In genomic region chr2:34915103-34915502, GRCm38 (mm10) we compare ENCODE assay signal across 15 mouse cellular contexts. TPM values are rescaled to one million over a fixed set of nuclear protein-coding genes. Genes with fewer than 3 reads are reported as not detected.
DNase-seq lines count a peak whose midpoint lies in the region; ATAC-seq lines count a peak whose summit lies in the region.
"Had no signal": no experiment of that assay in that cellular context is flagged by ENCODE, and none has a peak within 500 bp of the region (broad histone marks: within the 10 kb centered on the region; RNA-seq: fewer than 3 reads in every experiment).

No protein-coding gene starts in this region.

- H3K27me3 ChIP-seq in hindbrain, embryonic 12.5 days: peaks cover 43% of the 10 kb centered on the region
- H3K27me3 ChIP-seq in hindbrain, embryonic 11.5 days (ENCODE audit: control insufficient read depth, insufficient read depth, low read length): peaks cover 23% of the 10 kb centered on the region
- H3K27me3 ChIP-seq in megakaryocyte, embryonic 14.5 days (replicated peaks): peaks cover 84% of the 10 kb centered on the region
- H3K27me3 ChIP-seq in embryonic facial prominence, embryonic 14.5 days (replicated peaks; ENCODE audit: control insufficient read depth, insufficient read depth, low read length): peaks cover 15% of the 10 kb centered on the region; the same call in 1 of the 2 replicates

- no peaks in the 10 kb centered on the region for H3K36me3 ChIP-seq in hindbrain, embryonic 12.5 days
- H3K36me3 ChIP-seq in hindbrain, embryonic 11.5 days (ENCODE audit: control insufficient read depth, insufficient read depth, low read length): no peaks in the 10 kb centered on the region
- peaks cover 7% of the 10 kb centered on the region for H3K36me3 ChIP-seq in megakaryocyte, embryonic 14.5 days (replicated peaks; ENCODE audit: low read length)
- H3K36me3 ChIP-seq in embryonic facial prominence, embryonic 14.5 days (ENCODE audit: control insufficient read depth, insufficient read depth, low read length): no peaks in the 10 kb centered on the region
- H3K36me3 ChIP-seq: embryonic facial prominence, embryonic 12.5 days; limb, embryonic 13.5 days had no signal

- H3K4me1 ChIP-seq in hindbrain, embryonic 12.5 days: peaks cover 19% of the 10 kb centered on the region
- peaks cover 2% of the 10 kb centered on the region; the same call in 1 of the 2 replicates for H3K4me1 ChIP-seq in hindbrain, embryonic 11.5 days (replicated peaks; ENCODE audit: control insufficient read depth, insufficient read depth, low read length)
- peaks cover 30% of the 10 kb centered on the region for H3K4me1 ChIP-seq in megakaryocyte, embryonic 14.5 days
- H3K4me1 ChIP-seq in embryonic facial prominence, embryonic 14.5 days (ENCODE audit: control insufficient read depth, insufficient read depth, low read length): peaks cover 11% of the 10 kb centered on the region; the same call in 1 of the 2 replicates

- H3K9ac ChIP-seq in hindbrain, embryonic 12.5 days: no peak overlapping the region
- no peak overlapping the region for H3K9ac ChIP-seq in hindbrain, embryonic 11.5 days (ENCODE audit: low read depth, low read length)
- H3K9ac ChIP-seq in embryonic facial prominence, embryonic 14.5 days (ENCODE audit: low read depth, low read length): no peak overlapping the region
- H3K9ac ChIP-seq: limb, embryonic 13.5 days had no signal

- no peak overlapping the region; the same call in 1 of the 2 replicates for H3K4me2 ChIP-seq in hindbrain, embryonic 12.5 days (replicated peaks)
- no peak overlapping the region for H3K4me2 ChIP-seq in hindbrain, embryonic 11.5 days (replicated peaks; ENCODE audit: low read depth, low read length)
- 0 out of 2 replicates have a peak overlapping the region, but pooled peaks have one; percentile 96 for H3K4me2 ChIP-seq in embryonic facial prominence, embryonic 14.5 days (ENCODE audit: low read depth, low read length)

- 49% methylated on average over 2 of the region's 2 CpGs for WGBS in hindbrain, embryonic 12.5 days
- 42% methylated on average over 2 of the region's 2 CpGs for WGBS in hindbrain, embryonic 11.5 days
- 37% methylated on average over 2 of the region's 2 CpGs for WGBS in embryonic facial prominence, embryonic 14.5 days

- no peak overlapping the region for H3K27ac ChIP-seq in hindbrain, embryonic 12.5 days
- H3K27ac ChIP-seq in hindbrain, embryonic 11.5 days (ENCODE audit: low read depth, low read length): no peak overlapping the region
- no peak overlapping the region for H3K27ac ChIP-seq in embryonic facial prominence, embryonic 14.5 days (replicated peaks; ENCODE audit: low read depth, low read length)
- H3K27ac ChIP-seq: embryonic facial prominence, embryonic 12.5 days; kidney, postnatal 0 days; limb, embryonic 13.5 days had no signal

- 0 out of 2 replicates have a peak overlapping the region, but pooled peaks have one; percentile 63 for H3K4me3 ChIP-seq in hindbrain, embryonic 12.5 days
- no peak overlapping the region for H3K4me3 ChIP-seq in hindbrain, embryonic 11.5 days (ENCODE audit: low read depth, low read length)
- H3K4me3 ChIP-seq in megakaryocyte, embryonic 14.5 days (replicated peaks): peak overlapping the region; percentile 11
- no peak overlapping the region for H3K4me3 ChIP-seq in embryonic facial prominence, embryonic 14.5 days (ENCODE audit: low read depth, low read length)

- H3K9me3 ChIP-seq in hindbrain, embryonic 12.5 days (replicated peaks): no peaks in the 10 kb centered on the region
- H3K9me3 ChIP-seq in hindbrain, embryonic 11.5 days (ENCODE audit: control insufficient read depth, low read length): no peaks in the 10 kb centered on the region
- H3K9me3 ChIP-seq in megakaryocyte, embryonic 14.5 days: peaks cover 9% of the 10 kb centered on the region; the same call in 1 of the 2 replicates
- H3K9me3 ChIP-seq in embryonic facial prominence, embryonic 14.5 days (ENCODE audit: control insufficient read depth, low read length): no peaks in the 10 kb centered on the region
- H3K9me3 ChIP-seq: embryonic facial prominence, embryonic 12.5 days; limb, embryonic 13.5 days had no signal

- ATAC-seq in hindbrain, embryonic 12.5 days (ENCODE audit: low FRiP score): no peak
- no peak for ATAC-seq in hindbrain, embryonic 11.5 days (ENCODE audit: low FRiP score)
- ATAC-seq in megakaryocyte, adult 5-6 weeks (ENCODE audit: poor library complexity, severe bottlenecking): no peak
- no peak for ATAC-seq in embryonic facial prominence, embryonic 14.5 days (ENCODE audit: low read depth)

- DNase-seq in hindbrain, embryonic 11.5 days (ENCODE audit: low spot score): no peak
- no peak for DNase-seq in embryonic facial prominence, embryonic 14.5 days (ENCODE audit: low spot score)
- DNase-seq in thymus, postnatal 0 days (ENCODE audit: low spot score): peak; percentile 39
- no peak for DNase-seq in left cerebral cortex, adult 18-20 months (ENCODE audit: low spot score in 2 of 2)
- no peak for DNase-seq in gastrocnemius, postnatal 25 days
- DNase-seq: cerebellum, adult 8-10 months; retina, postnatal 1 day had no signal

RNA-seq across cellular contexts. Expression of gene Phf19, which starts 1.3 kb away (rescaled TPM):
- polyA plus RNA-seq in hindbrain, embryonic 12.5 days (2016; fragmentation: Nextera tagmentation; extraction: Ambion mirVana): 1.6 TPM in 2 replicates
- 1.7 and 2.3 TPM in 2 replicates for polyA plus RNA-seq in hindbrain, embryonic 11.5 days (2014; fragmentation: Nextera tagmentation; extraction: Ambion mirVana)
- 1.2 TPM in 1 of 2 replicates, not detected in the other for polyA plus RNA-seq in megakaryocyte, embryonic 14.5 days (2012; ENCODE audit: insufficient read depth, low replicate concordance)
- total RNA-seq in megakaryocyte, adult 5-6 weeks (2015): 7.2 and 9.8 TPM in 2 replicates
- total RNA-seq in megakaryocyte, adult 5-6 weeks (2017): 6.4 and 14.0 TPM in 2 replicates
- polyA plus RNA-seq in embryonic facial prominence, embryonic 14.5 days (2014; fragmentation: Nextera tagmentation; extraction: Ambion mirVana): 10.8 and 12.2 TPM in 2 replicates
- polyA plus RNA-seq in thymus, postnatal 0 days (2015; fragmentation: Nextera tagmentation; extraction: Ambion mirVana): 10.7 TPM in 2 replicates
- 1 to 10 TPM in 1 of 2 experiments, under 1 TPM in 1; 0.87 to 1.3 TPM for total RNA-seq in left cerebral cortex, adult 18-20 months (2021)
- total RNA-seq in gastrocnemius, postnatal 25 days (2021): 1 to 10 TPM in 1 of 2 experiments, under 1 TPM in 1; 0.91 to 1.3 TPM

RNA-seq across cellular contexts. Expression of gene Psmd5, which starts 40.3 kb away (rescaled TPM):
- polyA plus RNA-seq in hindbrain, embryonic 12.5 days (2016; fragmentation: Nextera tagmentation; extraction: Ambion mirVana): 92.0 and 97.1 TPM in 2 replicates
- 118 TPM in 2 replicates for polyA plus RNA-seq in hindbrain, embryonic 11.5 days (2014; fragmentation: Nextera tagmentation; extraction: Ambion mirVana)
- 2.9 and 3.4 TPM in 2 replicates for polyA plus RNA-seq in megakaryocyte, embryonic 14.5 days (2012; ENCODE audit: insufficient read depth, low replicate concordance)
- 40.2 and 51.6 TPM in 2 replicates for total RNA-seq in megakaryocyte, adult 5-6 weeks (2015)
- total RNA-seq in megakaryocyte, adult 5-6 weeks (2017): 17.1 and 17.8 TPM in 2 replicates
- polyA plus RNA-seq in embryonic facial prominence, embryonic 14.5 days (2014; fragmentation: Nextera tagmentation; extraction: Ambion mirVana): 92.3 and 102 TPM in 2 replicates
- polyA plus RNA-seq in thymus, postnatal 0 days (2015; fragmentation: Nextera tagmentation; extraction: Ambion mirVana): 81.1 and 85.3 TPM in 2 replicates
- total RNA-seq in left cerebral cortex, adult 18-20 months (2021): 10 to 100 TPM; 38.1 to 41.5 TPM
- 10 to 100 TPM in 1 of 2 experiments, 1 to 10 TPM in 1; 8.2 to 13.3 TPM for total RNA-seq in gastrocnemius, postnatal 25 days (2021)

RNA-seq across cellular contexts. Expression of gene Cutal, which starts 40.9 kb away (rescaled TPM):
- polyA plus RNA-seq in hindbrain, embryonic 12.5 days (2016; fragmentation: Nextera tagmentation; extraction: Ambion mirVana): 0.23 TPM in 1 of 2 replicates, not detected in the other
- polyA plus RNA-seq in hindbrain, embryonic 11.5 days (2014; fragmentation: Nextera tagmentation; extraction: Ambion mirVana): not detected in 2 replicates
- polyA plus RNA-seq in megakaryocyte, embryonic 14.5 days (2012; ENCODE audit: insufficient read depth, low replicate concordance): not detected in 2 replicates
- not detected in 2 replicates for total RNA-seq in megakaryocyte, adult 5-6 weeks (2015)
- not detected in 2 replicates for total RNA-seq in megakaryocyte, adult 5-6 weeks (2017)
- polyA plus RNA-seq in embryonic facial prominence, embryonic 14.5 days (2014; fragmentation: Nextera tagmentation; extraction: Ambion mirVana): 0.09 TPM in 1 of 2 replicates, not detected in the other
- polyA plus RNA-seq in thymus, postnatal 0 days (2015; fragmentation: Nextera tagmentation; extraction: Ambion mirVana): 0.30 and 0.62 TPM in 2 replicates
- total RNA-seq in left cerebral cortex, adult 18-20 months (2021): under 1 TPM; 0.23 to 0.53 TPM
- under 1 TPM; 0.38 TPM for total RNA-seq in gastrocnemius, postnatal 25 days (2021)
- total RNA-seq: granulocyte monocyte progenitor cell, adult 5-6 weeks had no signal
- polyA plus RNA-seq: embryonic facial prominence, embryonic 12.5 days; spleen, adult 2 months had no signal

RNA-seq across cellular contexts. Expression of gene Traf1, which starts 46.5 kb away (rescaled TPM):
- 1.1 and 2.3 TPM in 2 replicates for polyA plus RNA-seq in hindbrain, embryonic 12.5 days (2016; fragmentation: Nextera tagmentation; extraction: Ambion mirVana)
- 0.28 and 0.40 TPM in 2 replicates for polyA plus RNA-seq in hindbrain, embryonic 11.5 days (2014; fragmentation: Nextera tagmentation; extraction: Ambion mirVana)
- 0.44 TPM in 1 of 2 replicates, not detected in the other for polyA plus RNA-seq in megakaryocyte, embryonic 14.5 days (2012; ENCODE audit: insufficient read depth, low replicate concordance)
- total RNA-seq in megakaryocyte, adult 5-6 weeks (2015): 1.5 and 3.1 TPM in 2 replicates
- 2.5 and 3.2 TPM in 2 replicates for total RNA-seq in megakaryocyte, adult 5-6 weeks (2017)
- 3.9 and 5.7 TPM in 2 replicates for polyA plus RNA-seq in embryonic facial prominence, embryonic 14.5 days (2014; fragmentation: Nextera tagmentation; extraction: Ambion mirVana)
- 14.3 and 15.4 TPM in 2 replicates for polyA plus RNA-seq in thymus, postnatal 0 days (2015; fragmentation: Nextera tagmentation; extraction: Ambion mirVana)
- 1 to 10 TPM; 1.5 to 3.1 TPM for total RNA-seq in left cerebral cortex, adult 18-20 months (2021)
- total RNA-seq in gastrocnemius, postnatal 25 days (2021): 1 to 10 TPM in 1 of 2 experiments, under 1 TPM in 1; 0.46 to 1.3 TPM

Comparison
In these comparisons a context has a peak if more than half of its experiments do, and no peak if none do; other contexts are left out.
1. H3K4me3 ChIP-seq: peak in hindbrain, embryonic 12.5 days (single experiment) and megakaryocyte, embryonic 14.5 days (single experiment); none in hindbrain, embryonic 11.5 days (single experiment) and embryonic facial prominence, embryonic 14.5 days (single experiment).
2. RNA of gene Psmd5, which starts 40.3 kb away (polyA plus RNA-seq): 118 TPM in hindbrain, embryonic 11.5 days, 92.0 to 97.1 TPM in hindbrain, embryonic 12.5 days, 92.3 to 102 TPM in embryonic facial prominence, embryonic 14.5 days and 81.1 to 85.3 TPM in thymus, postnatal 0 days; 2.9 to 3.4 TPM in megakaryocyte, embryonic 14.5 days; every median in the first group is over 10 times any median in the second.